26 mouse cellular contexts compared by ENCODE assay signal in genomic region chr4:149475096-149475495, GRCm38 (mm10). TPM values are rescaled to one million over a fixed set of nuclear protein-coding genes. Genes with fewer than 3 reads are reported as not detected.
DNase-seq lines count a peak whose midpoint lies in the region; ATAC-seq and TF ChIP-seq lines count a peak whose summit lies in the region.
"Had no signal": no experiment of that assay in that cellular context is flagged by ENCODE, and none has a peak within 500 bp of the region (broad histone marks: within the 10 kb centered on the region; RNA-seq: fewer than 3 reads in every experiment).

No protein-coding gene starts in this region.

- intact Hi-C loops in left cerebral cortex, postnatal 4 days (cut with DNase I): no loop called here
- intact Hi-C loops in left cerebral cortex, postnatal 14 days (cut with DNase I): no loop called here

- no peak overlapping the region for H3K9ac ChIP-seq in hindbrain, postnatal 0 days (replicated peaks; ENCODE audit: low read length)
- no peak overlapping the region for H3K9ac ChIP-seq in hindbrain, embryonic 16.5 days (ENCODE audit: low read depth, low read length)
- H3K9ac ChIP-seq: embryonic facial prominence, embryonic 15.5 days; heart, embryonic 13.5 days; hindbrain, embryonic 14.5 days had no signal

- no peak overlapping the region for H3K4me2 ChIP-seq in hindbrain, postnatal 0 days (ENCODE audit: low read depth, low read length)
- H3K4me2 ChIP-seq in hindbrain, embryonic 16.5 days (ENCODE audit: low read length): no peak overlapping the region
- H3K4me2 ChIP-seq in myocyte (ENCODE audit: low read depth): no peak overlapping the region
- H3K4me2 ChIP-seq: embryonic facial prominence, embryonic 15.5 days; heart, embryonic 13.5 days; hindbrain, embryonic 14.5 days had no signal

- 75% methylated on average over 7 of the region's 7 CpGs for WGBS in hindbrain, postnatal 0 days
- WGBS in hindbrain, embryonic 16.5 days: 72% methylated on average over 7 of the region's 7 CpGs

- no peak overlapping the region for H3K4me3 ChIP-seq in hindbrain, postnatal 0 days (ENCODE audit: low read length)
- no peak overlapping the region for H3K4me3 ChIP-seq in hindbrain, embryonic 16.5 days (ENCODE audit: low read length)
- H3K4me3 ChIP-seq in myocyte: no peak overlapping the region
- H3K4me3 ChIP-seq: embryonic facial prominence, embryonic 15.5 days; erythroblast, embryonic 14.5 days; forebrain, embryonic 10.5 days; gastrocnemius, adult 2 months; heart, embryonic 13.5 days had no signal

- peak; percentile 52 to 54 for DNase-seq in cerebellum, postnatal 10 days
- no peak for DNase-seq in cerebellum, adult 9-10 months
- DNase-seq in hindbrain, postnatal 0 days (ENCODE audit: low spot score): peak; percentile 19
- peak; percentile 32 for DNase-seq in left cerebral cortex, postnatal 4 days
- DNase-seq in left cerebral cortex, postnatal 14 days (ENCODE audit: low spot score in 2 of 2): no peak
- DNase-seq: adrenal gland, postnatal 14 days; cerebellum, adult 18-20 months; embryo, embryonic 11 days; gastrocnemius, adult 2 months; gastrocnemius, postnatal 25 days; heart, postnatal 4 days had no signal

- H3K27me3 ChIP-seq in hindbrain, postnatal 0 days (ENCODE audit: insufficient read depth, low read length): no peaks in the 10 kb centered on the region
- no peaks in the 10 kb centered on the region for H3K27me3 ChIP-seq in hindbrain, embryonic 16.5 days (replicated peaks; ENCODE audit: control insufficient read depth, insufficient read depth, low read length)
- no peaks in the 10 kb centered on the region for H3K27me3 ChIP-seq in myocyte (ENCODE audit: control insufficient read depth, insufficient read depth, insufficient read length)
- H3K27me3 ChIP-seq: embryonic facial prominence, embryonic 15.5 days; heart, embryonic 13.5 days had no signal

- no peak overlapping the region for H3K27ac ChIP-seq in hindbrain, postnatal 0 days
- no peak overlapping the region for H3K27ac ChIP-seq in hindbrain, embryonic 16.5 days (ENCODE audit: low read depth, low read length)
- H3K27ac ChIP-seq: embryonic facial prominence, embryonic 15.5 days; forebrain, embryonic 10.5 days; gastrocnemius, adult 2 months; heart, embryonic 13.5 days; hindbrain, embryonic 14.5 days had no signal

- TF ChIP-seq POLR2A in myocyte (IDR thresholded peaks at IDR 0.05; ENCODE audit: insufficient read length, low read depth): no peak

- no peak for TF ChIP-seq CTCF in hindbrain, postnatal 0 days (IDR thresholded peaks at IDR 0.05; ENCODE audit: low read depth)

- H3ac ChIP-seq in myocyte (ENCODE audit: control insufficient read depth, insufficient read length): no peak overlapping the region

- no peaks in the 10 kb centered on the region for H3K4me1 ChIP-seq in hindbrain, postnatal 0 days (ENCODE audit: insufficient read depth, low read length)
- no peaks in the 10 kb centered on the region for H3K4me1 ChIP-seq in hindbrain, embryonic 16.5 days (ENCODE audit: control insufficient read depth, insufficient read depth, low read depth, low read length)
- H3K4me1 ChIP-seq: embryonic facial prominence, embryonic 15.5 days; forebrain, embryonic 10.5 days had no signal

- H3K79me2 ChIP-seq in myocyte (ENCODE audit: control insufficient read depth, insufficient read depth): no peaks in the 10 kb centered on the region

- ATAC-seq in hindbrain, postnatal 0 days: no peak
- ATAC-seq in hindbrain, embryonic 16.5 days: no peak
- ATAC-seq: forebrain, embryonic 14.5 days; inflammation-experienced regulatory T-cells, adult 6 months had no signal

- no peaks in the 10 kb centered on the region for H3K9me3 ChIP-seq in hindbrain, postnatal 0 days (ENCODE audit: low read length)
- H3K9me3 ChIP-seq in hindbrain, embryonic 16.5 days (ENCODE audit: control insufficient read depth, low read length): no peaks in the 10 kb centered on the region
- H3K9me3 ChIP-seq: embryonic facial prominence, embryonic 15.5 days; forebrain, embryonic 10.5 days; heart, embryonic 13.5 days had no signal

- H3K36me3 ChIP-seq in hindbrain, postnatal 0 days (ENCODE audit: insufficient read depth, low read length): no peaks in the 10 kb centered on the region; the same call in 1 of the 2 replicates
- peaks cover 8% of the 10 kb centered on the region for H3K36me3 ChIP-seq in hindbrain, embryonic 16.5 days (ENCODE audit: control insufficient read depth, insufficient read depth, low read length)
- no peaks in the 10 kb centered on the region for H3K36me3 ChIP-seq in myocyte (ENCODE audit: control insufficient read depth, insufficient read depth)

TF ChIP-seq in myocyte, 11 proteins besides CTCF, POLR2A, EP300 and RAD21:
- TF ChIP-seq MYOD1 (IDR thresholded peaks at IDR 0.05; ENCODE audit: control insufficient read depth in 1 of 3, insufficient read length in 2 of 3, low read depth in 2 of 3) (peak in 2 of 3 experiments; percentile 59 to 60), POLR2AphosphoS2 (IDR thresholded peaks at IDR 0.05; ENCODE audit: insufficient read length, low read depth) (no peak), MAX (IDR thresholded peaks at IDR 0.05; ENCODE audit: low read depth) (no peak), MYOG (IDR thresholded peaks at IDR 0.05; ENCODE audit: control insufficient read depth in 1 of 3, insufficient read depth in 1 of 3, insufficient read length in 2 of 3, low read depth in 2 of 3) (peak in 2 of 3 experiments; percentile 58 to 73), SRF (IDR thresholded peaks at IDR 0.05; ENCODE audit: control insufficient read depth, insufficient read length, low read depth) (no peak), TCF3 (IDR thresholded peaks at IDR 0.05; ENCODE audit: insufficient read length, low read depth) (no peak)

RNA-seq across cellular contexts. Expression of gene Tmem274, which starts 2.1 kb away (rescaled TPM):
- not detected in 2 replicates for total RNA-seq in hindbrain, postnatal 0 days (2014; rRNA removed)
- not detected in 2 replicates for polyA plus RNA-seq in hindbrain, postnatal 0 days (2015; fragmentation: Nextera tagmentation; extraction: Ambion mirVana)
- polyA plus RNA-seq in hindbrain, embryonic 16.5 days (2015; fragmentation: Nextera tagmentation; extraction: Ambion mirVana): 0.45 TPM in 1 of 2 replicates, not detected in the other
- not detected for total RNA-seq in left cerebral cortex, postnatal 4 days (2021)
- total RNA-seq in left cerebral cortex, postnatal 14 days (2021): not detected
- not detected for polyA plus RNA-seq in myocyte (2012; fragmentation: generic; extraction: Trizol)
- total RNA-seq: adrenal gland, adult 18-20 months; adrenal gland, postnatal 14 days; common myeloid progenitor, adult 5-6 weeks; gastrocnemius, adult 2 months; gastrocnemius, postnatal 25 days; granulocyte monocyte progenitor cell, adult 5-6 weeks; heart, postnatal 4 days; MEL had no signal
- polyA plus RNA-seq: C2C12; embryonic facial prominence, embryonic 11.5 days; erythroblast, embryonic 14.5 days; forebrain, embryonic 14.5 days; heart, embryonic 13.5 days; hindbrain, embryonic 14.5 days had no signal

RNA-seq across cellular contexts. Expression of gene Nmnat1, which starts 9.9 kb away (rescaled TPM):
- 8.4 and 9.9 TPM in 2 replicates for total RNA-seq in hindbrain, postnatal 0 days (2014; rRNA removed)
- polyA plus RNA-seq in hindbrain, postnatal 0 days (2015; fragmentation: Nextera tagmentation; extraction: Ambion mirVana): 7.1 and 7.8 TPM in 2 replicates
- polyA plus RNA-seq in hindbrain, embryonic 16.5 days (2015; fragmentation: Nextera tagmentation; extraction: Ambion mirVana): 7.7 and 9.1 TPM in 2 replicates
- total RNA-seq in left cerebral cortex, postnatal 4 days (2021): 1 to 10 TPM; 5.9 to 6.0 TPM
- total RNA-seq in left cerebral cortex, postnatal 14 days (2021): 1 to 10 TPM; 7.7 to 8.6 TPM
- polyA plus RNA-seq in myocyte (2012; fragmentation: generic; extraction: Trizol): 9.3 TPM

RNA-seq across cellular contexts. Expression of gene Lzic, which starts 9.9 kb away (rescaled TPM):
- 32.2 and 33.5 TPM in 2 replicates for total RNA-seq in hindbrain, postnatal 0 days (2014; rRNA removed)
- 33.5 and 34.8 TPM in 2 replicates for polyA plus RNA-seq in hindbrain, postnatal 0 days (2015; fragmentation: Nextera tagmentation; extraction: Ambion mirVana)
- polyA plus RNA-seq in hindbrain, embryonic 16.5 days (2015; fragmentation: Nextera tagmentation; extraction: Ambion mirVana): 42.2 TPM in 2 replicates
- total RNA-seq in left cerebral cortex, postnatal 4 days (2021): 10 to 100 TPM; 63.7 to 66.2 TPM
- total RNA-seq in left cerebral cortex, postnatal 14 days (2021): 10 to 100 TPM; 24.6 to 25.4 TPM
- 45.5 TPM for polyA plus RNA-seq in myocyte (2012; fragmentation: generic; extraction: Trizol)

RNA-seq across cellular contexts. Expression of gene Rbp7, which starts 20.3 kb away (rescaled TPM):
- total RNA-seq in hindbrain, postnatal 0 days (2014; rRNA removed): not detected in 2 replicates
- 0.34 TPM in 1 of 2 replicates, not detected in the other for polyA plus RNA-seq in hindbrain, postnatal 0 days (2015; fragmentation: Nextera tagmentation; extraction: Ambion mirVana)
- not detected in 2 replicates for polyA plus RNA-seq in hindbrain, embryonic 16.5 days (2015; fragmentation: Nextera tagmentation; extraction: Ambion mirVana)
- total RNA-seq in left cerebral cortex, postnatal 4 days (2021): not detected
- not detected for total RNA-seq in left cerebral cortex, postnatal 14 days (2021)
- polyA plus RNA-seq in myocyte (2012; fragmentation: generic; extraction: Trizol): not detected
- total RNA-seq: common myeloid progenitor, adult 5-6 weeks; granulocyte monocyte progenitor cell, adult 5-6 weeks; MEL had no signal
- polyA plus RNA-seq: C2C12; embryonic facial prominence, embryonic 11.5 days; erythroblast, embryonic 14.5 days; forebrain, embryonic 10.5 days; forebrain, embryonic 14.5 days; hindbrain, embryonic 14.5 days; inflammation-experienced regulatory T-cells, adult 6 months had no signal

RNA-seq across cellular contexts. Expression of gene Ctnnbip1, which starts 42.9 kb away (rescaled TPM):
- 94.1 and 112 TPM in 2 replicates for total RNA-seq in hindbrain, postnatal 0 days (2014; rRNA removed)
- polyA plus RNA-seq in hindbrain, postnatal 0 days (2015; fragmentation: Nextera tagmentation; extraction: Ambion mirVana): 105 and 109 TPM in 2 replicates
- polyA plus RNA-seq in hindbrain, embryonic 16.5 days (2015; fragmentation: Nextera tagmentation; extraction: Ambion mirVana): 98.6 and 106 TPM in 2 replicates
- total RNA-seq in left cerebral cortex, postnatal 4 days (2021): 10 to 100 TPM; 94.7 to 99.4 TPM
- total RNA-seq in left cerebral cortex, postnatal 14 days (2021): 10 to 100 TPM; 56.1 to 56.5 TPM
- 19.9 TPM for polyA plus RNA-seq in myocyte (2012; fragmentation: generic; extraction: Trizol)

Comparison
In these comparisons a context has a peak if more than half of its experiments do, and no peak if none do; other contexts are left out.
1. DNase-seq: peak in cerebellum, postnatal 10 days (2 of 2), hindbrain, postnatal 0 days (single experiment) and left cerebral cortex, postnatal 4 days (single experiment); none in cerebellum, adult 9-10 months (single experiment) and left cerebral cortex, postnatal 14 days (0 of 2).